Mouse (Mus musculus): ENCODE measurements around the gene Ngef. TPM values are rescaled to one million over a fixed set of nuclear protein-coding genes. Genes with fewer than 3 reads are reported as not detected.

The Ngef gene
- polyA plus RNA-seq, 1 experiment from 2014 or later, result 28.9 TPM

GRCm38 (mm10) chr1:87605296-87605695 is 31.6 kb upstream of the Ngef start:
- Histone ChIP-seq H3K4me3 (ENCODE audit: low read depth, low read length) (no peak overlapping the region), H3K9me3 (ENCODE audit: control insufficient read depth, low read length) (no peaks in the 10 kb centered on the region), H3K27ac (ENCODE audit: low read depth, low read length) (no peak overlapping the region), H3K9ac (replicated peaks; ENCODE audit: low read depth, low read length) (no peak overlapping the region), H3K4me2 (ENCODE audit: low read depth, low read length) (no peak overlapping the region), H3K27me3 (ENCODE audit: control insufficient read depth, insufficient read depth, low read length) (no peaks in the 10 kb centered on the region), H3K4me1 (ENCODE audit: control insufficient read depth, insufficient read depth, low read length) (no peaks in the 10 kb centered on the region), H3K36me3 (ENCODE audit: control insufficient read depth, insufficient read depth, low read length) (no peaks in the 10 kb centered on the region)
- 80% methylated on average over 2 of the region's 2 CpGs for WGBS
- no peak for ATAC-seq (ENCODE audit: low read depth)

- no peak overlapping the region for H3K27ac ChIP-seq (ENCODE audit: low read depth, low read length)
- H3K4me1 ChIP-seq (ENCODE audit: control insufficient read depth, insufficient read depth, low read length), result no peaks in the 10 kb centered on the region
- no peaks in the 10 kb centered on the region for H3K27me3 ChIP-seq (ENCODE audit: control insufficient read depth, insufficient read depth, low read length)
- no peak overlapping the region for H3K9ac ChIP-seq (replicated peaks; ENCODE audit: low read depth, low read length)
- H3K36me3 ChIP-seq (ENCODE audit: control insufficient read depth, insufficient read depth, low read length), result no peaks in the 10 kb centered on the region
- no peaks in the 10 kb centered on the region for H3K9me3 ChIP-seq (ENCODE audit: control insufficient read depth, low read length)
- ATAC-seq (ENCODE audit: low read depth), result no peak
- 91% methylated on average over 5 of the region's 5 CpGs for WGBS
- H3K4me3 ChIP-seq (ENCODE audit: low read depth, low read length), result no peak overlapping the region
- H3K4me2 ChIP-seq (ENCODE audit: low read depth, low read length), result no peak overlapping the region
Observed at GRCm38 (mm10) chr1:87603389-87603788, 29.7 kb upstream of the Ngef start.

GRCm38 (mm10) chr1:87601801-87602200 is 28.1 kb upstream of the Ngef start:
- no peak for ATAC-seq (ENCODE audit: low read depth)
- WGBS, result 77% methylated on average over 2 of the region's 2 CpGs
- H3K36me3 ChIP-seq (ENCODE audit: control insufficient read depth, insufficient read depth, low read length), result no peaks in the 10 kb centered on the region
- H3K27ac ChIP-seq (ENCODE audit: low read depth, low read length), result no peak overlapping the region
- no peak overlapping the region for H3K4me3 ChIP-seq (ENCODE audit: low read depth, low read length)
- no peak overlapping the region for H3K4me2 ChIP-seq (ENCODE audit: low read depth, low read length)
- no peaks in the 10 kb centered on the region for H3K27me3 ChIP-seq (ENCODE audit: control insufficient read depth, insufficient read depth, low read length)
- H3K4me1 ChIP-seq (ENCODE audit: control insufficient read depth, insufficient read depth, low read length), result no peaks in the 10 kb centered on the region
- H3K9ac ChIP-seq (replicated peaks; ENCODE audit: low read depth, low read length), result no peak overlapping the region
- H3K9me3 ChIP-seq (ENCODE audit: control insufficient read depth, low read length), result no peaks in the 10 kb centered on the region

DNA sequence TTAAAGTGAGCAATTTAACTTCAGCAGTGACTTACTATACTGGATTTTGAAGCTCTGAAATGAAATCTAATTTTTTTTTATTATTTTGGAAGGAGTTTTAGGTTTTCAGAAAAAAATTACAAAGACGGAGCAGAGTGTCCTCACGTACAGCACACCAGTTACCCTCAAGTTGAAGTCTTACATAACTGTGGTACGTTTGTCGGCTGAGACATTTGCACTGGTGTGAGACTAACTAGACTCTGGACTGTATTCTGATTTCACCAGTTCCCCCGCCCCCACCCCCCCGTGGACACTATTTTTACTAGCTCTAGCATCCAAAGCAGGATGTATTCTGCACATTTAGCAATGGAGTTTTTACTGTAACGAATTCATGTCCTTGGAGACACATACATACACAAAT is 26.9 kb upstream of the Ngef start:
- no peak for ATAC-seq (ENCODE audit: low read depth)
- Histone ChIP-seq H3K27ac (ENCODE audit: low read depth, low read length) (no peak overlapping the region), H3K9ac (replicated peaks; ENCODE audit: low read depth, low read length) (no peak overlapping the region), H3K36me3 (ENCODE audit: control insufficient read depth, insufficient read depth, low read length) (no peaks in the 10 kb centered on the region), H3K4me2 (ENCODE audit: low read depth, low read length) (no peak overlapping the region), H3K9me3 (ENCODE audit: control insufficient read depth, low read length) (no peaks in the 10 kb centered on the region), H3K27me3 (ENCODE audit: control insufficient read depth, insufficient read depth, low read length) (no peaks in the 10 kb centered on the region), H3K4me1 (ENCODE audit: control insufficient read depth, insufficient read depth, low read length) (no peaks in the 10 kb centered on the region), H3K4me3 (ENCODE audit: low read depth, low read length) (no peak overlapping the region)
- 85% methylated on average over 7 of the region's 7 CpGs for WGBS

GRCm38 (mm10) chr1:87594671-87595070 is 21.0 kb upstream of the Ngef start:
- no peak for ATAC-seq (ENCODE audit: low read depth)
- H3K4me2 ChIP-seq (ENCODE audit: low read depth, low read length), result no peak overlapping the region

DNA sequence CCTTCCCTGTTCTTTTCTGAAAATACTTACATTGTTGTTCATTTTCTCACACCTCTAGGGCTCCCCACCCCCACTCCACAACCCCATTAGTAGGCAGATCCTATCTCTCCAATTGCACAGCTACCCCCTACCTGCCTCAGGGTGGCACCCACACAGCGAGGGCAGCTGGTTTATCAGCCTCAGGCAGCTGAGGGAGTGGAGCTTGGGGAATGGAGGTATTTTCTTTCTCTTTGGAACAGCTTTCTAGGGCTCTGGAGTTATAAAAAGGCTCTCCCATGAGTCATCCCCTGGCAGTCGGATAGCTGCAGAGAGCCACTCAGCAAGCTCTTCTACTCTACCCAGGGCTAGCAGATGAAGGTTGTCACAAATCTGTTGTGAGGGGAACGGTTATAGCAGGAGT is 20.6 kb upstream of the Ngef start:
- Histone ChIP-seq H3K27me3 (ENCODE audit: control insufficient read depth, insufficient read depth, low read length) (no peaks in the 10 kb centered on the region), H3K4me2 (ENCODE audit: low read depth, low read length) (no peak overlapping the region), H3K4me1 (ENCODE audit: control insufficient read depth, insufficient read depth, low read length) (no peaks in the 10 kb centered on the region), H3K4me3 (ENCODE audit: low read depth, low read length) (no peak overlapping the region), H3K36me3 (ENCODE audit: control insufficient read depth, insufficient read depth, low read length) (no peaks in the 10 kb centered on the region), H3K9me3 (ENCODE audit: control insufficient read depth, low read length) (no peaks in the 10 kb centered on the region), H3K27ac (ENCODE audit: low read depth, low read length) (no peak overlapping the region), H3K9ac (replicated peaks; ENCODE audit: low read depth, low read length) (no peak overlapping the region)
- ATAC-seq (ENCODE audit: low read depth), result no peak
- WGBS, result 81% methylated on average over 3 of the region's 3 CpGs

More at GRCm38 (mm10) chr1:87594671-87595070, 21.0 kb upstream of the Ngef start:
- no peak overlapping the region for H3K9ac ChIP-seq (replicated peaks; ENCODE audit: low read depth, low read length)
- H3K27ac ChIP-seq (ENCODE audit: low read depth, low read length), result no peak overlapping the region
- no peak overlapping the region for H3K4me3 ChIP-seq (ENCODE audit: low read depth, low read length)
- 96% methylated on average over 10 of the region's 10 CpGs for WGBS
- no peaks in the 10 kb centered on the region for H3K36me3 ChIP-seq (ENCODE audit: control insufficient read depth, insufficient read depth, low read length)
- H3K4me1 ChIP-seq (ENCODE audit: control insufficient read depth, insufficient read depth, low read length), result no peaks in the 10 kb centered on the region
- no peaks in the 10 kb centered on the region for H3K9me3 ChIP-seq (ENCODE audit: control insufficient read depth, low read length)
- no peaks in the 10 kb centered on the region for H3K27me3 ChIP-seq (ENCODE audit: control insufficient read depth, insufficient read depth, low read length)

DNA sequence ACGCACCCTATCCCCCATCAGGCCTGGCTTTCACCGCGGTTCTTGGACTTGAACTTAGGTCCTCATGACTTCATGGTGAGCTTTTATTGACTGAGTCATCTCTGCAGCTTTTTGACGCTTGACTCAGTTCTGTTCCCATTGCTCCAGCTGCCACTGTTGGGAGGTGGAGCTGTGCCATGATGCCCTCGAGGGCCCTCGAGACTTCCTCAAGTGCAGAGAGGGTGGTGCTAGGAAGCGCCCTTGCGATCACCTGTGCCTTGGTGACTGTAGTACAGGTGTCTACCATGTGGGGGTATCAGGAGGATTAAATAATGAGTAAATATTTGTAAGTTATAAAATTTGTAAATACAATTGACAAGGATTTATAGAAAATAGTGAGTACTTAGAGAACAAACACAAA is 16.3 kb upstream of the Ngef start:
- no peaks in the 10 kb centered on the region for H3K27me3 ChIP-seq (ENCODE audit: control insufficient read depth, insufficient read depth, low read length)
- no peaks in the 10 kb centered on the region for H3K9me3 ChIP-seq (ENCODE audit: control insufficient read depth, low read length)
- H3K4me2 ChIP-seq (ENCODE audit: low read depth, low read length), result no peak overlapping the region
- no peak overlapping the region for H3K9ac ChIP-seq (replicated peaks; ENCODE audit: low read depth, low read length)
- no peaks in the 10 kb centered on the region for H3K4me1 ChIP-seq (ENCODE audit: control insufficient read depth, insufficient read depth, low read length)
- 93% methylated on average over 8 of the region's 8 CpGs for WGBS
- H3K4me3 ChIP-seq (ENCODE audit: low read depth, low read length), result no peak overlapping the region
- H3K27ac ChIP-seq (ENCODE audit: low read depth, low read length), result no peak overlapping the region
- no peaks in the 10 kb centered on the region for H3K36me3 ChIP-seq (ENCODE audit: control insufficient read depth, insufficient read depth, low read length)
- ATAC-seq (ENCODE audit: low read depth), result no peak

DNA sequence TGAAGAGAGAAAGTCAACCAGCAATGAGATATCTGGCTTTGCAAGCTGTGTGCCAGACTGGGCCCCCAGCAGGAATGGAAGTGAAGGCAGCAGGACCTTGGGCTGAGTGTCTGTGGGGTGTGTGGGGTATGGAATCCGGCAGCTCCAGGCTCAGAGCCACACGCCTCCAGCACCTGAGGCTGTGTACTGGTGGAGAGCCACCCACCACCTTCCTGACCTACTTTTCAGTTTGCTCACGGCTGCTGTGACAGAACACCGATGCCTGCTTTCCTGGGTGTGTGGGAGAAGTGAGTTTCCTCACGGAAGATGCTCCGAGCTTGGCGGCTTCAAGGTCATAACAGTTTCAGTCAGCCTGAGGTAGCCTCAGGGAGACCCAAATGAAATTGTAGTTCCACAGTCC is 15.5 kb upstream of the Ngef start:
- H3K9ac ChIP-seq (replicated peaks; ENCODE audit: low read depth, low read length), result no peak overlapping the region
- no peak overlapping the region for H3K4me3 ChIP-seq (ENCODE audit: low read depth, low read length)
- no peak overlapping the region for H3K27ac ChIP-seq (ENCODE audit: low read depth, low read length)
- H3K9me3 ChIP-seq (ENCODE audit: control insufficient read depth, low read length), result no peaks in the 10 kb centered on the region
- no peak for ATAC-seq (ENCODE audit: low read depth)
- no peaks in the 10 kb centered on the region for H3K27me3 ChIP-seq (ENCODE audit: control insufficient read depth, insufficient read depth, low read length)
- H3K4me1 ChIP-seq (ENCODE audit: control insufficient read depth, insufficient read depth, low read length), result no peaks in the 10 kb centered on the region
- no peak overlapping the region for H3K4me2 ChIP-seq (ENCODE audit: low read depth, low read length)
- WGBS, result 93% methylated on average over 7 of the region's 7 CpGs
- no peaks in the 10 kb centered on the region for H3K36me3 ChIP-seq (ENCODE audit: control insufficient read depth, insufficient read depth, low read length)

- Histone ChIP-seq H3K36me3 (ENCODE audit: control insufficient read depth, insufficient read depth, low read length) (no peaks in the 10 kb centered on the region), H3K9me3 (ENCODE audit: control insufficient read depth, low read length) (no peaks in the 10 kb centered on the region), H3K9ac (replicated peaks; ENCODE audit: low read depth, low read length) (no peak overlapping the region), H3K27me3 (ENCODE audit: control insufficient read depth, insufficient read depth, low read length) (no peaks in the 10 kb centered on the region), H3K4me1 (ENCODE audit: control insufficient read depth, insufficient read depth, low read length) (no peaks in the 10 kb centered on the region), H3K4me3 (ENCODE audit: low read depth, low read length) (no peak overlapping the region), H3K27ac (ENCODE audit: low read depth, low read length) (no peak overlapping the region), H3K4me2 (ENCODE audit: low read depth, low read length) (no peak overlapping the region)
- 2% methylated on average over 3 of the region's 3 CpGs for WGBS
- no peak for ATAC-seq (ENCODE audit: low read depth)
Observed at GRCm38 (mm10) chr1:87580824-87581223, 7.2 kb upstream of the Ngef start.

- Histone ChIP-seq H3K36me3 (ENCODE audit: control insufficient read depth, insufficient read depth, low read length) (no peaks in the 10 kb centered on the region), H3K4me3 (ENCODE audit: low read depth, low read length) (no peak overlapping the region), H3K9ac (replicated peaks; ENCODE audit: low read depth, low read length) (no peak overlapping the region), H3K27ac (ENCODE audit: low read depth, low read length) (no peak overlapping the region), H3K9me3 (ENCODE audit: control insufficient read depth, low read length) (no peaks in the 10 kb centered on the region), H3K4me1 (ENCODE audit: control insufficient read depth, insufficient read depth, low read length) (peaks cover 13% of the 10 kb centered on the region), H3K27me3 (ENCODE audit: control insufficient read depth, insufficient read depth, low read length) (no peaks in the 10 kb centered on the region), H3K4me2 (ENCODE audit: low read depth, low read length) (no peak overlapping the region)
- WGBS, result 82% methylated on average over 6 of the region's 6 CpGs
- ATAC-seq (ENCODE audit: low read depth), result no peak
Observed at GRCm38 (mm10) chr1:87578965-87579364, 5.3 kb upstream of the Ngef start.

Data from neural tube, embryonic 14.5 days (tissue).